Mouse (Mus musculus): Measurements from ENCODE around the gene Dst. TPM values are rescaled to one million over a fixed set of nuclear protein-coding genes. Genes with fewer than 3 reads are reported as not detected.

The Dst gene
- polyA plus RNA-seq, 1 experiment from 2014 or later: 3.3 TPM

DNA sequence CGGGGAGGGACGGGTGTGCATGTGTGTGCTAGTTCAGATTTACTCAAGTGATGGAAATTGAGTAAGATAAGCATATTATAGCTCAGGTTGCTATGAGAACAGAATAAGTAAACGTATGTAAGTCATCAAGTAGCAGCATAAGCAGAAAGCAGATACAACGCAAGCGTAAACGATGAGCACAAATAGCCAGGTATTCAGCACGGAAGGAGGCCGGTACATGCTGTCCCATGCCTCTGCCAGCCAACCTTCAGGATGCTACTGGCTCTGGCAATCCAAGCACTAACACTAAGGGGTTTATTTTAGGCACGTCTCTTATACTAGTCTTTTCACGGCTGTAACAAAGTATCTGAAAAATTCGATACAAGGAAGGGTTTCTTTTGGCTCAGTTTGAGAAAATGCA is 10.6 kb upstream of the Dst start:
- 67% methylated on average over 11 of the region's 11 CpGs for WGBS (ENCODE audit: insufficient replicate concordance)
- no peak for ATAC-seq (ENCODE audit: low read depth)
- no peak overlapping the region for H3K4me2 ChIP-seq

DNA sequence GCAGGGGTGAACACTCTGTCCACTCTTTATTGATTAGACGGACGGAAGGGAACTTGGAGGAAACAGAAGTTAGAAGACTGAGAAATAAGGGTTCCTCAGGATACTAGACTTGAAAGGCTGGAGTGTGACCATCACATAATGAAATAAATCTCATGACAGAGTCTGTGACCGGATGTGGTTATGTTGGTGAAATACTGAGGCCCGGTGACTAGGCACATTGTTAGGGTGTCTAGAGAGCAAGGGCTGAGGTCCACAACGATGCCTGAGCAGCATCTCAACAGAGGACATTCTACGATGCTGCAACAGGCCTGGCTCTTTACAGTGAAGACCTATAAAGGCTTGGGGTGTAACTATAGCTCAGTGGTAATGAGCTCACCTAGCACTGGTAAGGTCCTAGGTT is 9.7 kb upstream of the Dst start:
- DNase-seq (no peak), ATAC-seq (ENCODE audit: low read depth) (no peak)
- no peak overlapping the region for H3K4me2 ChIP-seq
- WGBS (ENCODE audit: insufficient replicate concordance): 66% methylated on average over 6 of the region's 6 CpGs
- H3K4me1 ChIP-seq (replicated peaks): no peaks in the 10 kb centered on the region
- H3K4me3 ChIP-seq (replicated peaks): no peak overlapping the region
- 0 out of 2 replicates have a peak, but pooled peaks cover 3% of the 10 kb centered on the region for H3K27me3 ChIP-seq
- H3K9ac ChIP-seq: no peak overlapping the region
- no peaks in the 10 kb centered on the region for H3K36me3 ChIP-seq
- H3K9me3 ChIP-seq (replicated peaks): no peaks in the 10 kb centered on the region
- H3K27ac ChIP-seq: no peak overlapping the region

More for the DNA sequence above, 10.6 kb upstream of the Dst start:
- no peaks in the 10 kb centered on the region for H3K4me1 ChIP-seq (replicated peaks)
- H3K9ac ChIP-seq: no peak overlapping the region
- H3K36me3 ChIP-seq: no peaks in the 10 kb centered on the region
- H3K4me3 ChIP-seq (replicated peaks): no peak overlapping the region
- 0 out of 2 replicates have a peak, but pooled peaks cover 3% of the 10 kb centered on the region for H3K27me3 ChIP-seq
- no peak overlapping the region for H3K27ac ChIP-seq
- no peaks in the 10 kb centered on the region for H3K9me3 ChIP-seq (replicated peaks)
- DNase-seq: no peak

DNA sequence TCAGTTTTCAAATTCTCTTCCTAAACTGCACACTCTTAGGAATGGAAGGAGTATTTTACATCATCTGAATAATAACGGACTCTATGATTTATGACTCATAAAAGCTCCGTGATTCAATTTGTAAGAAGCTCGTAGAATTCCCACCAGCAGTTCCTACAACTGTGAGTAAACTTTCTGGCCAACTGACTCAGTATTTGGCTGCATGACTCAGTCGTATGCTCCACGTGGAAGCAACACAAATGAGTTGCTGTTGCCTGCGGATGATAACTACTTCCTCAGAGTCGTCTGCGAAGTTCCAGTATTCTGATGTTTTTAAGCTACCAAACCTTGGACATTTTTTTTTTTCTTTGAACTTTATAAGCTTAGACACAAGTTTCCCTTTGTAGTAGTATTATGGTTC is 7.8 kb upstream of the Dst start:
- WGBS (ENCODE audit: insufficient replicate concordance): 52% methylated on average over 8 of the region's 8 CpGs
- Histone ChIP-seq H3K4me1 (replicated peaks) (no peaks in the 10 kb centered on the region), H3K9me3 (replicated peaks) (no peaks in the 10 kb centered on the region), H3K9ac (no peak overlapping the region), H3K27me3 (peaks cover 18% of the 10 kb centered on the region), H3K4me3 (replicated peaks) (no peak overlapping the region), H3K4me2 (no peak overlapping the region), H3K36me3 (no peaks in the 10 kb centered on the region), H3K27ac (no peak overlapping the region)
- ATAC-seq (ENCODE audit: low read depth) (no peak), DNase-seq (no peak)

DNA sequence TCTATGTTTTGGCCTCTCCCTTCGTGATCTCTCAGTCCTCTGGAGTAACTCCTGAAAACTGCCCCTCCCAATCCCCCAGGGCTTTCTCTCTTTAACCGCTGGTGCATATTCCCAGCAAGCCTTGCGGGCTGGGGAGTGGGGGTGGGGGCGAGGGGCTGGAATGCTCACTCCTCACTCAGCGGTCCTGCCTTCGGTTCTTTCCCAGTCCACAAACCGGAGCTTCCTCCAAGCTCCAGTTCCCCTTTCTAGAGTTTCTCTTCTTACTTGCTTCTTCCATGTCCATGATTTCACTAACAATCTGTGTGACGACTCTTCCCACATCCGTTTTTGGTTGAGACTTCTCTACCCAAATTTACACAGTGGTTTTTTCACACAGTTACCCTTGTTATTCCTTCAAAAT is 4.4 kb upstream of the Dst start:
- H3K36me3 ChIP-seq: no peaks in the 10 kb centered on the region

DNA sequence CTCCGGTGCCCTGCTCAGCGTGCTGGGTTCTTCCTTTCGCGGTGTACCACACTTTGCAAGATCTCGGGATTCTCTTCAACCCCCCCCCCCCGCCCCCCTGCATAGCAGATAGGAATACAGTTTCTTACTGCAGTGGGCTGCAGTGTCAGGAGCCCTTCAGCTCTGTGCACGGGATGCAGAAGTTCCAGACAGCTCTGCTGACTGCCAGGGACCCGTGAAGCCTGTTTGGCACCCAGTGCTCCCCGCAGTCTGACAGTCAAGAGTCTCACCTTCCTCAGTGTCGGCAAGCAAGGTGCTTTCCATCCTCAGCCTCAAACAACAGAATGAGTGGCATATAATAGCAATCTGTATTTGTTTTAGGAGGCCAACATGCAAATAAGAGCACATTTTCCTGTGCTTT is 1.8 kb upstream of the Dst start:
- no peak overlapping the region for H3K4me3 ChIP-seq (replicated peaks)
- no peak overlapping the region for H3K27ac ChIP-seq
- no peaks in the 10 kb centered on the region for H3K36me3 ChIP-seq
- no peak for DNase-seq
- peaks cover 73% of the 10 kb centered on the region for H3K27me3 ChIP-seq
- no peak for ATAC-seq (ENCODE audit: low read depth)
- 26% methylated on average over 10 of the region's 10 CpGs for WGBS (ENCODE audit: insufficient replicate concordance)
- H3K9ac ChIP-seq: no peak overlapping the region
- peaks cover 6% of the 10 kb centered on the region; the same call in 1 of the 2 replicates for H3K4me1 ChIP-seq (replicated peaks)
- peak overlapping the region; percentile 9; the same call in 1 of the 2 replicates for H3K4me2 ChIP-seq
- H3K9me3 ChIP-seq (replicated peaks): no peaks in the 10 kb centered on the region

More for the DNA sequence above, 4.4 kb upstream of the Dst start:
- Histone ChIP-seq H3K27me3 (peaks cover 50% of the 10 kb centered on the region), H3K4me2 (no peak overlapping the region), H3K9ac (no peak overlapping the region), H3K4me1 (replicated peaks) (peaks cover 6% of the 10 kb centered on the region; the same call in 1 of the 2 replicates), H3K9me3 (replicated peaks) (no peaks in the 10 kb centered on the region), H3K4me3 (replicated peaks) (no peak overlapping the region), H3K27ac (no peak overlapping the region)
- DNase-seq (no peak), ATAC-seq (ENCODE audit: low read depth) (no peak)
- 12% methylated on average over 9 of the region's 9 CpGs for WGBS (ENCODE audit: insufficient replicate concordance)

DNA sequence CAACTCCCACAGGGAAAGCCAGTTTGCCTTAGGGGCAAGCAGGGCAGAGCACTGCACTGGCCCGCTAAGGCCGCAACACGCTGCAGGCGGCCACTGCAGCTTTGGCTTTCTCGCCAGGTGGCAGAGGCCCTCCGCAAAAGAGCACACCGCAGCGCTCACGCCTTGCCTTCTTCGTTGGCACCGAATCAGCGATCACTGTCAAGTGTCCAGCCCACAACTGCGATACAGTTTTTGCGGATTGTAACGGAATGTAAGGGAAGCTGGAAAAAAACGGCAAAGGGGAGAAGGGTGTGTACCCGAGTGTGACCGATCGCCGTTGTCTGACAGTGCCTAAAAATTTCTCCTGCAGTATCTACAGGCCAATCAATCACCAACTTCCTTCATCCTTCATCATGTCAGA is 1.1 kb upstream of the Dst start:
- WGBS (ENCODE audit: insufficient replicate concordance): 5% methylated on average over 20 of the region's 20 CpGs
- H3K27ac ChIP-seq: no peak overlapping the region
- H3K4me2 ChIP-seq: peak overlapping the region; percentile 74
- H3K36me3 ChIP-seq: no peaks in the 10 kb centered on the region
- H3K4me1 ChIP-seq (replicated peaks): peaks cover 6% of the 10 kb centered on the region; the same call in 1 of the 2 replicates
- H3K27me3 ChIP-seq: peaks cover 79% of the 10 kb centered on the region
- H3K4me3 ChIP-seq (replicated peaks): peak overlapping the region; percentile 58
- H3K9me3 ChIP-seq (replicated peaks): no peaks in the 10 kb centered on the region
- H3K9ac ChIP-seq: peak overlapping the region; percentile 57
- ATAC-seq (ENCODE audit: low read depth) (no peak), DNase-seq (no peak)

DNA sequence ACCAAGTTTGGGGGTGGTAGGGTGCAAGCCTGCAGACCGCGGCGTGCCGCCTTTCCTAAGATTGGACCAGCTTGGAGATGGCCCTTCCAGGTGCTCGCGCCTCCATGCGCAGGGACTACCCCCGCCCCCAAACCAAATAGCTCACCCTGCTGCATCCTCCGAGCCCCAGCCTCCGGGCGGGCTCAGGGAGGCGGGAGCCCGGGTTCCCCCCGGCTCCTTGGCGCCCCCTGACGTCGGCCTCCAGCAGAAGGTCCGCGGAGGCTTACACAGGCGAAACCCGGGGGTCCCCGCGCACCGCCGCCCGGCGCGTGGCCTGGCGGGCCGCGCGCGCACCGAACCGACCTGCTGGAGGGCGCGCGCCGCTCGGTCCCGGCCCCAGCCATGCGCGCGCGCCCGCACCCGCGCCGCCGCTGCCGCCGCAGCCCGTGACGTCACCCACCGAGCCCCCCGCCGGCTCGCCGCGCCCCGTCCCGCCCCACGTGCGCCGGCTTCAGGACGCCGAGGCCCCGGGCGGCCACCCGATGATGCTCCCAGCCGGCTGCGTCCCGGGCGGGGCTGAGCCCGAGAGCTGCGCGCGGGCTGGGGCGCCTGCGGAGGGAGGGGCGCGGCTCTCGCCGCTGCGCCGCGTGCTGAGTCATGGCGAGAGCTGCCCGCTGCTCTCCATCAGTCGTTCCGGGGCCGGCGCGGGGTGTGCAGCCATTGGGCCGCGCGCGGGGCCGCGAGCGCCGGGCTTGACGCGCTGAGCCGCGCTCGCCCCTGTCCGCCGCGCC is 419 bp upstream of the Dst start, which contains the start of gene Bend6:
Bend6 (minus strand) TSS at position 396 of the 770 bp plus-strand sequence.
- Histone ChIP-seq H3K27ac (no peak within 1 kb of the TSS), H3K4me3 (replicated peaks) (peak within 1 kb of the TSS; percentile 58), H3K4me1 (replicated peaks) (peaks cover 6% of the 10 kb centered on the region; the same call in 1 of the 2 replicates), H3K9ac (peak within 1 kb of the TSS; percentile 57), H3K4me2 (peak within 1 kb of the TSS; percentile 74), H3K9me3 (replicated peaks) (no peaks in the 10 kb centered on the region), H3K27me3 (peaks cover 76% of the 10 kb centered on the region), H3K36me3 (no peaks in the 10 kb centered on the region)
- WGBS (ENCODE audit: insufficient replicate concordance): under 1% methylated on average over 61 of the region's 110 CpGs
- DNase-seq (peak; percentile 30), ATAC-seq (ENCODE audit: low read depth) (peak; percentile 73)

DNA sequence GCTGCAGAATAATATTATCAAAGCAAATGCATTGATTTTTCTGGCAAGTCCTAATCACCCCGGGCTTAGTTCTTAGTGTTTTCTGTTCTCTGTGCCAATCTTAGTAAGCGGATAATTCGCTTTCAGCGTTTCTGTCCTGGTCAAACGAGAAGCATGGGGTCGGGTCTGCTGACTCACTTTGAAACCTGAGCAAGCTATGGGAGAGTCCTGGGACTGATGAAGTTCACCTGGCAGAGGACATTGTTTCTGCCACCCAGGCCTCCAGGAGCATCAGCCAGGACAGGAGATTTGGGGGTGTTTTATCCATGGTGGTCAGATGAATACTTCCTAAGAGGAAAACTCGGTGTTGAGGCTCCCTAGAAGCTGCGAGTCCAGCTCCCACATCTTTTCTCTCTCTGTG is 3.6 kb downstream of the Dst start:
- Histone ChIP-seq H3K4me3 (replicated peaks) (no peak overlapping the region), H3K27ac (no peak overlapping the region), H3K4me1 (replicated peaks) (peaks cover 3% of the 10 kb centered on the region; the same call in 1 of the 2 replicates), H3K36me3 (no peaks in the 10 kb centered on the region), H3K9ac (no peak overlapping the region), H3K27me3 (peaks cover 49% of the 10 kb centered on the region), H3K9me3 (replicated peaks) (no peaks in the 10 kb centered on the region), H3K4me2 (no peak overlapping the region)
- ATAC-seq (ENCODE audit: low read depth) (no peak), DNase-seq (no peak)
- 56% methylated on average over 8 of the region's 8 CpGs for WGBS (ENCODE audit: insufficient replicate concordance)

DNA sequence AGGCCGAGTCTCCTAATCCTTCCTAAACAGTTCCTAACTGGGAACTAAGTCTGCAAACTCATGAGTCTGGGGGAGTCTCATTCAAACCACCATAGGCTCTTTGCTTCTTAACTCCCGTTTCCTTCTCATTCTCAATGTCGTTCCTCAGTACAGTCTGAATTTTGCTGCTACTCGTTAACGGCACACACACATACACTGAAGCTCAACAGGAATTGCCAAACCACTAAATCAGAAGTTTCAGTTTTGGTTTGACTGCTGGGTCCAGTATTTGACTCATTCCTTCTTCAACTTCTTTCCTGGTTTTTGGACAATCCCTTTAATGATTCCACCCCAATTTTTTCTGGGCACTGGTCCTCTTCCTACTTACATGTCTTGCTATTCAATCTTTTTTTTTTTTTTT is 8.5 kb downstream of the Dst start:
- no peaks in the 10 kb centered on the region for H3K9me3 ChIP-seq (replicated peaks)
- DNase-seq: no peak
- 70% methylated on average over 5 of the region's 5 CpGs for WGBS (ENCODE audit: insufficient replicate concordance)
- H3K36me3 ChIP-seq: no peaks in the 10 kb centered on the region
- H3K27me3 ChIP-seq: 0 out of 2 replicates have a peak, but pooled peaks cover 4% of the 10 kb centered on the region
- ATAC-seq (ENCODE audit: low read depth): no peak
- no peak overlapping the region for H3K4me3 ChIP-seq (replicated peaks)
- H3K4me1 ChIP-seq (replicated peaks): no peaks in the 10 kb centered on the region
- H3K27ac ChIP-seq: no peak overlapping the region
- H3K9ac ChIP-seq: no peak overlapping the region
- H3K4me2 ChIP-seq: no peak overlapping the region

DNA sequence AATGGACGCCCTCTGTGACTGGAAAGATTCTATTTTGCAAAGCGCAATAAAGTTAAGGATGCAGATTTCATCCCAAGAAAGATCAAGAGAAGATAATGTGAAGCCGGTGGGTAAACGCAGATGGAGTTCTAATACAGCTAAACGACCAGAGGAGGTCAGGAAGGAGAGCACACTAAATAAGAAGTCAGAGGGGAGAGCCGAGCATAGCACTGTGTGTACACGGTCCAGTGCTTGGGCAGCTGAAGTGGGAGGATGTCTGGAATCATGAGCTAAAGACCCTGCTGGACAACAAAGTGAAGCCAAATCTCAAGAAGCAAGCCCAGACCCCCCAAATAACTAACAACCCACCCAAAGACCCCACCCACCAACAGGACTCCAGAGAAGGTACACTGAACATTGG is 14.9 kb downstream of the Dst start:
- H3K27me3 ChIP-seq: no peaks in the 10 kb centered on the region
- no peaks in the 10 kb centered on the region for H3K9me3 ChIP-seq (replicated peaks)
- DNase-seq (no peak), ATAC-seq (ENCODE audit: low read depth) (no peak)
- H3K9ac ChIP-seq: no peak overlapping the region
- WGBS (ENCODE audit: insufficient replicate concordance): 57% methylated on average over 7 of the region's 7 CpGs
- no peaks in the 10 kb centered on the region for H3K36me3 ChIP-seq
- H3K4me2 ChIP-seq: no peak overlapping the region
- no peak overlapping the region for H3K27ac ChIP-seq
- no peak overlapping the region for H3K4me3 ChIP-seq (replicated peaks)
- H3K4me1 ChIP-seq (replicated peaks): no peaks in the 10 kb centered on the region

DNA sequence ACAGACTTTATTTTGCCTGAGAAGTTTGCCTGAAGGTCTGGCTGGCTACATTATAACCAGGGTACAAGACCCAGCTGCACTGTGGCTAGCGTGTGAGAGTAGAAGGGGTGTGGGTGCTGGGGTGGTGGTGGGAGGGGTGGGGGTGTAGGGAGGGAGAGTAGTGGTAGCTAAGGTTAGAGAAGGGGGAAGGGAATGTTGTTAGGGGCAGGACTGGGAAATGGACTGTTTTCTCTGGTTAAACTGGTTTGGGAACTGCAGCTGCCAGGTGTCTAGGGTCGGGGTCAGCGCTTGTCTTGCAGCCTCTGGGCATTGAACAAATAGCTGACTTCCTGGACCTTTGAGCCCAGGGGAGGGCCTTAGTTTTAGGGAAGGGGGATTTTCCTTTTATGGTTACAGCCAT is 17.3 kb downstream of the Dst start:
- Histone ChIP-seq H3K4me1 (replicated peaks) (no peaks in the 10 kb centered on the region), H3K27ac (no peak overlapping the region), H3K36me3 (no peaks in the 10 kb centered on the region), H3K9ac (no peak overlapping the region), H3K9me3 (replicated peaks) (no peaks in the 10 kb centered on the region), H3K4me3 (replicated peaks) (no peak overlapping the region), H3K4me2 (no peak overlapping the region), H3K27me3 (no peaks in the 10 kb centered on the region)
- DNase-seq: no peak
- WGBS (ENCODE audit: insufficient replicate concordance): 48% methylated on average over 3 of the region's 3 CpGs
- peak; percentile 85 for ATAC-seq (ENCODE audit: low read depth)

DNA sequence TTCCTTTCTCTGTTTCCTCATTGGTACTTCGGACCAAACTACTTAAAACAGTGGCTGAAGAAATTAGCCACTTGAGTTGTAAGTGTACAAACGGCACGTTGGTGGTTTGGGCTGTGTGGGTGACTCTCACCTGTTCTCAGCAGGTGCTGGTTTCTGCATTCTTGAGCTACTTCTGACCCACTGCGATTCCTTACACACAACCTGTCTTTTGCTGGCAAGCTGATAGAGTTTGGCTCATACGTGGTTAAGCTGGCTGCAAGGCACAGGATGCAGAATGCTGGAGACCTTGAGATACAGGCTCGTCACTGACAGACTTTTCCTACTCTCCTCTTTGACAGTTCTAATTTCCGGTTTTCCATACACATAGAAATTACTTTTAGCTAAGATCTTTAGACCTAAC is 19.4 kb downstream of the Dst start:
- H3K27me3 ChIP-seq: no peaks in the 10 kb centered on the region
- H3K4me3 ChIP-seq (replicated peaks): no peak overlapping the region
- H3K4me2 ChIP-seq: no peak overlapping the region
- no peaks in the 10 kb centered on the region for H3K36me3 ChIP-seq
- no peak overlapping the region for H3K27ac ChIP-seq
- H3K4me1 ChIP-seq (replicated peaks): no peaks in the 10 kb centered on the region
- ATAC-seq (ENCODE audit: low read depth) (no peak), DNase-seq (no peak)
- H3K9me3 ChIP-seq (replicated peaks): no peaks in the 10 kb centered on the region
- WGBS (ENCODE audit: insufficient replicate concordance): 55% methylated on average over 7 of the region's 7 CpGs
- no peak overlapping the region for H3K9ac ChIP-seq

Measured in liver, embryonic 13.5 days (tissue).